Mouse (Mus musculus) testis, postnatal 14 days (tissue): Measurements from ENCODE around the gene Dctn2.

ENCODE experiments used
- DNase-seq: peaks from one replicate; pipeline ENCODE4 v3.0.0; 2021; ENCODE audit warnings: low spot score

Gene Dctn2

GRCm38 (mm10) chr10:127264336-127264735, 1.8 kb upstream of the Dctn2 start:
- no peak for DNase-seq

GRCm38 (mm10) chr10:127264971-127265370, 1.2 kb upstream of the Dctn2 start:
- no peak for DNase-seq

- no peak for DNase-seq
These were observed 449 bp upstream of the Dctn2 start for GRCm38 (mm10) chr10:127265727-127266111.

- DNase-seq = no peak
These were observed 1.1 kb downstream of the Dctn2 start for GRCm38 (mm10) chr10:127267318-127267717.

- no peak for DNase-seq
These were observed 2.2 kb downstream of the Dctn2 start for GRCm38 (mm10) chr10:127268401-127268800.

- DNase-seq = no peak
These were observed 2.9 kb downstream of the Dctn2 start for GRCm38 (mm10) chr10:127269036-127269435.

- no peak for DNase-seq
These were observed 3.7 kb downstream of the Dctn2 start for GRCm38 (mm10) chr10:127269884-127270283.

- no peak for DNase-seq
These were observed 6.2 kb downstream of the Dctn2 start for GRCm38 (mm10) chr10:127272371-127272770.

GRCm38 (mm10) chr10:127274261-127275022, 8.3 kb downstream of the Dctn2 start:
- no peak for DNase-seq

GRCm38 (mm10) chr10:127279730-127280129, 13.6 kb downstream of the Dctn2 start:
- DNase-seq = no peak

- no peak for DNase-seq
These were observed 15.1 kb downstream of the Dctn2 start for GRCm38 (mm10) chr10:127281316-127281715.

- no peak for DNase-seq
These were observed 16.6 kb downstream of the Dctn2 start for GRCm38 (mm10) chr10:127282620-127283215.

GRCm38 (mm10) chr10:127284105-127284622, 18.0 kb downstream of the Dctn2 start:
- DNase-seq = no peak

- no peak for DNase-seq
These were observed 18.7 kb downstream of the Dctn2 start for GRCm38 (mm10) chr10:127284724-127285500.

- no peak for DNase-seq
These were observed 19.5 kb downstream of the Dctn2 start for GRCm38 (mm10) chr10:127285644-127286043.

GRCm38 (mm10) chr10:127286194-127286593, 20.0 kb downstream of the Dctn2 start:
- no peak for DNase-seq

GRCm38 (mm10) chr10:127286730-127287129, 20.6 kb downstream of the Dctn2 start:
- no peak for DNase-seq

GRCm38 (mm10) chr10:127287271-127287935, 21.2 kb downstream of the Dctn2 start:
- DNase-seq = no peak

- DNase-seq = no peak
These were observed 21.7 kb downstream of the Dctn2 start for GRCm38 (mm10) chr10:127287936-127288293.

- DNase-seq = peak; percentile 70
These were observed 22.2 kb downstream of the Dctn2 start for GRCm38 (mm10) chr10:127288328-127288799.

GRCm38 (mm10) chr10:127288800-127289572, 22.8 kb downstream of the Dctn2 start, which contains the start of gene Mbd6:
TSS of gene Mbd6 (minus strand) at chr10:127289018.
- DNase-seq = peak; percentile 88
